Mouse (Mus musculus): ENCODE results near the gene Irf7. TPM values are rescaled to one million over a fixed set of nuclear protein-coding genes. Genes with fewer than 3 reads are reported as not detected.
A peak's percentile ranks its signal among the peaks of the same experiment; 100 is the strongest.

Irf7 gene
- total and polyA plus RNA-seq, 2 experiments from 2014 or later, result 7.5 to 10.0 TPM

DNA sequence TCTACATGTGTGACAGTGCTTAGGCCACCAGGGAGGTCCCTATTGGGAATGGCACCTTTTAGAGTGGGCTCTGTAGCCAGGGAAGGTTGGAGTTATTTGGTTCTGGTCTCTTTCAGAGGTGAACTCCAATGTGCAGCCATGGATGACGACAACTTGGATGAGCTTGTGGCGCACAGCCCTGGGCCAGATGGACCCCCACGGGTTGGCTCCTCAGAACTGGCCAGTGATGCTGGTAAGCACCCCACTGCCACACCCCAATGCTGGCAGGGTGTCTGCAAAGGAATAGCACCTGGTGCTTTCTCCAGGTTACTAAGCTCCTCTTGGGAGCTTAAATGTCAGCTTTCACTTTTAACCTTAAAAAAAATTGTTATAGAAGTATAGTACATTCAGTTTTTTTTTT is 35.2 kb downstream of the Irf7 start:
- WGBS, result 92% methylated on average over 3 of the region's 3 CpGs
- no peaks in the 10 kb centered on the region for H3K27me3 ChIP-seq (ENCODE audit: control insufficient read depth, insufficient read depth, low read length)
- TF ChIP-seq EP300 (IDR thresholded peaks at IDR 0.05; ENCODE audit: low read depth) (no peak), CTCF (IDR thresholded peaks at IDR 0.05; ENCODE audit: low read depth) (no peak)

DNA sequence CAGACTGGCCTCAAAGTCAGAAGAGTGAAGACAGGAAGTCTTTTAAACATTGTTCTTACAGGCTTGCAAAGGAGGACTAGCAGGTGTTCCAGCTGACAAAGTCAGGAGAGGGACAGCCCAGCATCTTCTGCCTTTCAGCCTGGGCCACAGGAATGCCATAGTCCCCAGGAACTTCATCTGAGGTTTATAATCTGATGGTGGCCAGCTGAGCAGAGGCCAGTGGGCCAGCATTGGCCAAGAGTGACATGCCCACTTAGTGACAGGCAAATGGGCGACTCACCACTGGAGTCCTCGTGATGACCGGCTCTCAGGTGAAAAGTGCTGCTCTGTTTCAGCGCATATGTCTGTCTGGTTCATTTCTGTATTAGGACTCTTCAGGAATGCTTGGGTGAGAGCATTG is 35.7 kb downstream of the Irf7 start:
- Histone ChIP-seq H3K4me2 (ENCODE audit: low read depth, low read length) (no peak overlapping the region), H3K36me3 (replicated peaks; ENCODE audit: control insufficient read depth, insufficient read depth, low read length) (peaks cover 52% of the 10 kb centered on the region), H3K4me3 (ENCODE audit: low read depth, low read length) (no peak overlapping the region), H3K9ac (replicated peaks; ENCODE audit: low read depth, low read length) (no peak overlapping the region), H3K27ac (ENCODE audit: low read depth) (no peak overlapping the region), H3K4me1 (ENCODE audit: control insufficient read depth, insufficient read depth) (peaks cover 17% of the 10 kb centered on the region), H3K27me3 (ENCODE audit: control insufficient read depth, insufficient read depth, low read length) (no peaks in the 10 kb centered on the region), H3K9me3 (replicated peaks; ENCODE audit: control insufficient read depth, low read length) (no peaks in the 10 kb centered on the region)
- no peak for DNase-seq (ENCODE audit: low spot score)
- WGBS, result 87% methylated on average over 4 of the region's 4 CpGs
- ATAC-seq (ENCODE audit: insufficient read depth, low read depth), result no peak
- no peak for TF ChIP-seq EP300 (IDR thresholded peaks at IDR 0.05; ENCODE audit: low read depth)
- TF ChIP-seq CTCF (IDR thresholded peaks at IDR 0.05; ENCODE audit: low read depth), result no peak

More for the DNA sequence above, 35.2 kb downstream of the Irf7 start:
- no peak overlapping the region for H3K4me3 ChIP-seq (ENCODE audit: low read depth, low read length)
- H3K9ac ChIP-seq (replicated peaks; ENCODE audit: low read depth, low read length), result no peak overlapping the region
- H3K36me3 ChIP-seq (replicated peaks; ENCODE audit: control insufficient read depth, insufficient read depth, low read length), result peaks cover 56% of the 10 kb centered on the region
- no peak overlapping the region for H3K4me2 ChIP-seq (ENCODE audit: low read depth, low read length)
- DNase-seq (ENCODE audit: low spot score), result no peak
- no peak for ATAC-seq (ENCODE audit: insufficient read depth, low read depth)
- no peak overlapping the region for H3K27ac ChIP-seq (ENCODE audit: low read depth)
- peaks cover 17% of the 10 kb centered on the region for H3K4me1 ChIP-seq (ENCODE audit: control insufficient read depth, insufficient read depth)
- no peaks in the 10 kb centered on the region for H3K9me3 ChIP-seq (replicated peaks; ENCODE audit: control insufficient read depth, low read length)

DNA sequence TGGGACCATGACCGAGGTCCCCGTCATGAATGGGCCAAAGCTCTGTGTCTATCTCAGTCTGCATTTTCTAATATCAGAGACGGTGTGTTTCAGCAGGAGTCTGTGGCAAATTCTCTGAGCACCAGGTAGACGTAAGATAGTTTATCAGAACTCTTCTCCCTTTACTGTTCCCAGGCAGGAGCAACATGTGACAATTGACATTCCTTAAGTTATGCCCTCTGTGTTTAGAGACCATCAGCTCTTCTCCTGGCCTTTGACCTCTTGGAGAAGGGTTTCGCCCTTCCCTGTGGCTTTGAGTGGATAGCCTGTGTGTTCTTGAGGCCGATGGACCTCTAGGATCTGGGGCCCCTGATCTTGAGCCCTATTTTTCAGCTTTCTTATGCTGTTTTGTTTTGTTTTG is 36.6 kb downstream of the Irf7 start:
- Histone ChIP-seq H3K36me3 (replicated peaks; ENCODE audit: control insufficient read depth, insufficient read depth, low read length) (peaks cover 44% of the 10 kb centered on the region), H3K9me3 (replicated peaks; ENCODE audit: control insufficient read depth, low read length) (no peaks in the 10 kb centered on the region), H3K27ac (ENCODE audit: low read depth) (no peak overlapping the region), H3K4me3 (ENCODE audit: low read depth, low read length) (peak overlapping the region; percentile 96), H3K27me3 (ENCODE audit: control insufficient read depth, insufficient read depth, low read length) (no peaks in the 10 kb centered on the region), H3K4me1 (ENCODE audit: control insufficient read depth, insufficient read depth) (peaks cover 17% of the 10 kb centered on the region), H3K4me2 (ENCODE audit: low read depth, low read length) (peak overlapping the region; percentile 89), H3K9ac (replicated peaks; ENCODE audit: low read depth, low read length) (peak overlapping the region; percentile 95)
- ATAC-seq (ENCODE audit: insufficient read depth, low read depth), result no peak
- TF ChIP-seq CTCF (IDR thresholded peaks at IDR 0.05; ENCODE audit: low read depth) (no peak), EP300 (IDR thresholded peaks at IDR 0.05; ENCODE audit: low read depth) (no peak)
- DNase-seq (ENCODE audit: low spot score), result no peak
- WGBS, result 31% methylated on average over 6 of the region's 6 CpGs

DNA sequence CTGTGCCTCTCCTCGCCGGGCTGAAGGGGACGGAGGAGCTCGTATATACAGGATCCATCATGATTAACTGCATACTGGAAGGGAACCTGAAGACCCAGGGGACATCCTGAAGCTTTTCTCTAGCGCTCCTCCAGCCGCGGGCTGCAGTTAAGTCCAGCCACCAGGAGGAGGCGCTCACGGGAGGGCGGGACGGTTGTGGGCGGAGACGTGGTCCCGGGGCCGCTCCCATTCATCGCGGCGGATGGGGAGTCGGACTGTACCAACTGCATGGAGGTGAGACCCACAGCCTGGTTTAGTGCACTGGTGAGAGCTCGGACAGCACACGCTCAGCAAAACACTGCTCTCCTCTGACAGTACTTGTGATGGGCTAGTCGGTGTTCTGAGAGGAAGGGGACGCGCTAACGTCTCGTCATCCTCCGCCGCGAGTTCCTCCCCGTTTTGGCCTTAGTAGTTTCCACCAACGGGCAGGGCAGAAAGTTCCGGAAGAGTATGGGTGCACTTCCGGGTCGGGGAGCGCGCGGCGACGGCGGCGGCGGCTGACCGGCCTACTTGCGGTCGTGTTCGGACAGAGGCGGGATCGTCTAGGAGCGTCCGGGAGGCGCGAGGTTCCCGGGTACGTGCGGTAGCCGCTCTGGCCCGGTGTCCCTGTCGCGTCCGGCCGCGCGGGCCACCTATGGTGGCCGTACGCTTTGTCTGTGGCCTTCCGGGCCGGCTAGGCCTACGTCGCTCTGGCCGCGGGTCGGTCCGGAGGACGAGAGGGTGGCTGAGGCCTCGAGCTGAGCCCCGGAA is 37.8 kb downstream of the Irf7 start, which contains the start of gene Phrf1:
Gene Phrf1, plus strand, starts transcription at position 506 of the 789 bp plus-strand sequence.
- peak; percentile 92 for ATAC-seq (ENCODE audit: insufficient read depth, low read depth)
- peak within 1 kb of the TSS; percentile 96 for H3K4me3 ChIP-seq (ENCODE audit: low read depth, low read length)
- under 1% methylated on average over 73 of the region's 76 CpGs for WGBS
- TF ChIP-seq EP300 (IDR thresholded peaks at IDR 0.05; ENCODE audit: low read depth), result 0 out of 2 replicates have a peak, but pooled peaks have one; percentile 76
- TF ChIP-seq CTCF (IDR thresholded peaks at IDR 0.05; ENCODE audit: low read depth), result peak; percentile 99
- H3K9me3 ChIP-seq (replicated peaks; ENCODE audit: control insufficient read depth, low read length), result no peaks in the 10 kb centered on the region
- H3K4me1 ChIP-seq (ENCODE audit: control insufficient read depth, insufficient read depth), result peaks cover 17% of the 10 kb centered on the region
- H3K36me3 ChIP-seq (replicated peaks; ENCODE audit: control insufficient read depth, insufficient read depth, low read length), result peaks cover 32% of the 10 kb centered on the region
- peak within 1 kb of the TSS; percentile 89 for H3K4me2 ChIP-seq (ENCODE audit: low read depth, low read length)
- H3K27ac ChIP-seq (ENCODE audit: low read depth), result peak within 1 kb of the TSS; percentile 90
- H3K9ac ChIP-seq (replicated peaks; ENCODE audit: low read depth, low read length), result peak within 1 kb of the TSS; percentile 95
- no peaks in the 10 kb centered on the region for H3K27me3 ChIP-seq (ENCODE audit: control insufficient read depth, insufficient read depth, low read length)
- peak; percentile 92 for DNase-seq (ENCODE audit: low spot score)

DNA sequence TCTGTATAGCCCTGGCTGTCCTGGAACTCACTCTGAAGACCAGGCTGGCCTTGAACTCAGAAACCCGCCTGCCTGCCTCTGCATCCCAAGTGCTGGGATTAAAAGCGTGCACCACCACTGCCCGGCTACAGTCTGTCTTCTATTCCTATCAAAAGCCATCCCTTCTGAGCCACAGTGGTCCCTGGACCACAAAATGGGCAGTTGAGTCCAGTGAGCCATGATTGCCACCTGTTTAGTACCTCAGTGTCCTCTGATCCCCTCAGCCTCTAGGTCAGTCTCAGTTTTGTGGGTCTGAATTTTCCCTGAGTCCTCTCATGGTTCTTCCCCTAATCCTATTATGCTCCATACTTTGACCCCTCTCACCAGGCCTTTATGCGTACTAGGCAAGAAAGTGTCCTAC is 38.5 kb downstream of the Irf7 start:
- Histone ChIP-seq H3K4me3 (ENCODE audit: low read depth, low read length) (0 out of 2 replicates have a peak overlapping the region, but pooled peaks have one; percentile 96), H3K27ac (ENCODE audit: low read depth) (no peak overlapping the region)

More for the DNA sequence above, 38.5 kb downstream of the Irf7 start:
- Histone ChIP-seq H3K36me3 (replicated peaks; ENCODE audit: control insufficient read depth, insufficient read depth, low read length) (peaks cover 25% of the 10 kb centered on the region), H3K4me2 (ENCODE audit: low read depth, low read length) (no peak overlapping the region; the same call in 1 of the 2 replicates), H3K9ac (replicated peaks; ENCODE audit: low read depth, low read length) (no peak overlapping the region), H3K9me3 (replicated peaks; ENCODE audit: control insufficient read depth, low read length) (no peaks in the 10 kb centered on the region), H3K27me3 (ENCODE audit: control insufficient read depth, insufficient read depth, low read length) (no peaks in the 10 kb centered on the region), H3K4me1 (ENCODE audit: control insufficient read depth, insufficient read depth) (peaks cover 21% of the 10 kb centered on the region)
- WGBS, result 70% methylated on average over 4 of the region's 4 CpGs
- TF ChIP-seq CTCF (IDR thresholded peaks at IDR 0.05; ENCODE audit: low read depth) (no peak), EP300 (IDR thresholded peaks at IDR 0.05; ENCODE audit: low read depth) (no peak)
- DNase-seq (ENCODE audit: low spot score), result no peak
- no peak for ATAC-seq (ENCODE audit: insufficient read depth, low read depth)

Data from heart, postnatal 0 days (tissue).